Mouse (Mus musculus): ENCODE results near the gene Cyp2u1. TPM values are rescaled to one million over a fixed set of nuclear protein-coding genes. Genes with fewer than 3 reads are reported as not detected.

The Cyp2u1 gene
- polyA plus RNA-seq (2014; fragmentation: Illumina TruSeq; extraction: RNeasy Lipid Tissue Mini Kit (QIAGEN cat#74804); ENCODE audit: low read depth, low replicate concordance) = 1.7 TPM

DNA sequence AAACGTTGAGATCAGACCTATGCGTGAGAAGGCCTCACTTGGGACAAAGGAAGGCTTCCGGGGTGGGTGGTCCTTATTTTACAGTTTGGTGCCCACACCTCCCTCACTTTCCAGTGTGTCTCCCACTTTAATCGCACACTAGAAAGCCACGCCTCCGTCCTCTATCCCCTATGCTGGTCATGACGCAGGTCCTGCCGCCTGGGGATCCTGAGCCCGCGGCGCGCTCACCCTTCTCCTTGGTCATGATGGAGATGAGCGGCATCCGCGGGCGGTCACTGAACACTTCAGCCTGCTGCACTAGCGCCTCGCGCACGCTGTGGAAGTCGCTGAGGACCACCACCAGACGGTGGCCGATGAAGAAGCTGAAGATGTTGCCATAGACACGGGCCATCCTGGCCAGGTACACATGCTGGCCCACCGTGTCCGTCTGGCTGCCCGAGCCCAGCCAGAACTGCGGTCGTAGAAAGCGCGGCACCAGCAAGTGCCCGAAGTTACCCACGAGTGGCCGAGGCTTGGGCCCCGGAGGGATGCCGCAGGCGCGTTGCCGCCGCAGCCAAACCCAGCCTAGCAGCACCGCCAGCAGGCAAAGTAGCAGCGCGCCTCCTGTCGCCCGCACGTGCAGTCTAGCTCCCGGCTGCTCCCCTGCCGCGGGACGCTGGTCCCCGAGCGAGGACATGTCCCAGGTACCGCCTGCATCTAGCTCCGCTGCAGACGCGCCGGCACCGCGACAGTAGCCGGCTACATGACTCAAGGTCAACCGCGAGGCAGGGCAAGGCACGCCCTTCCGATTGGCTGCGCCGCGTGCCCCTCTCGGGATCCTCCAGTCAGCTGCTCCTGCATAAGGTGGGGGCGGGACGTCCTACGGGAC lies at the start of gene Cyp2u1:
Gene Cyp2u1 (minus strand): TSS at position 776 of the 868 bp plus-strand sequence.

GRCm38 (mm10) chr3:131271559-131272373 lies 31.3 kb downstream of the Cyp2u1 start, which contains the start of gene Hadh:
Gene Hadh, minus strand, starts transcription at chr3:131272101.

Other genes with a start within 250 kb of the Cyp2u1 start
- gene Lef1, start 192.8 kb downstream of the Cyp2u1 start, polyA plus RNA-seq (2014; fragmentation: Illumina TruSeq; extraction: RNeasy Lipid Tissue Mini Kit (QIAGEN cat#74804); ENCODE audit: low read depth, low replicate concordance) = not detected
- 256 TPM for gene Hadh, start 31.1 kb downstream of the Cyp2u1 start, polyA plus RNA-seq (2014; fragmentation: Illumina TruSeq; extraction: RNeasy Lipid Tissue Mini Kit (QIAGEN cat#74804); ENCODE audit: low read depth, low replicate concordance)
- 32.3 TPM for gene Sgms2, start 188.2 kb upstream of the Cyp2u1 start, polyA plus RNA-seq (2014; fragmentation: Illumina TruSeq; extraction: RNeasy Lipid Tissue Mini Kit (QIAGEN cat#74804); ENCODE audit: low read depth, low replicate concordance)

All from liver, adult 10 weeks (tissue).